Mouse (Mus musculus): ENCODE results near the gene Tbc1d14. TPM values are rescaled to one million over a fixed set of nuclear protein-coding genes. Genes with fewer than 3 reads are reported as not detected.
A peak's percentile ranks its signal among the peaks of the same experiment; 100 is the strongest.

The Tbc1d14 gene
- total RNA-seq, 2 experiments from 2014 or later: 13.4 to 14.6 TPM

- no peak for DNase-seq
Observed at GRCm38 (mm10) chr5:36553886-36554285, 39.2 kb downstream of the Tbc1d14 start.

GRCm38 (mm10) chr5:36553056-36553606, 39.9 kb downstream of the Tbc1d14 start:
- DNase-seq: no peak

GRCm38 (mm10) chr5:36552391-36552790, 40.7 kb downstream of the Tbc1d14 start:
- DNase-seq: no peak

- DNase-seq: peak in 1 of 2 experiments; percentile 34
Observed at GRCm38 (mm10) chr5:36549243-36549642, 43.8 kb downstream of the Tbc1d14 start.

- DNase-seq: no peak
Observed at GRCm38 (mm10) chr5:36544765-36545164, 48.3 kb downstream of the Tbc1d14 start.

GRCm38 (mm10) chr5:36540928-36541327, 52.1 kb downstream of the Tbc1d14 start:
- DNase-seq: no peak

- peak; percentile 63 to 79 for DNase-seq
Observed at GRCm38 (mm10) chr5:36538576-36539187, 54.4 kb downstream of the Tbc1d14 start.

GRCm38 (mm10) chr5:36536424-36536823, 56.7 kb downstream of the Tbc1d14 start:
- DNase-seq: no peak

- no peak for DNase-seq
Observed at GRCm38 (mm10) chr5:36535438-36536176, 57.5 kb downstream of the Tbc1d14 start.

GRCm38 (mm10) chr5:36534455-36535030, 58.5 kb downstream of the Tbc1d14 start:
- DNase-seq: no peak

GRCm38 (mm10) chr5:36530129-36530751, 62.8 kb downstream of the Tbc1d14 start:
- peak; percentile 97 to 98 for DNase-seq

- DNase-seq: no peak
Observed at GRCm38 (mm10) chr5:36529698-36530097, 63.4 kb downstream of the Tbc1d14 start.

- DNase-seq: no peak
Observed at GRCm38 (mm10) chr5:36526921-36527320, 66.2 kb downstream of the Tbc1d14 start.

GRCm38 (mm10) chr5:36526274-36526673, 66.8 kb downstream of the Tbc1d14 start:
- DNase-seq: no peak

GRCm38 (mm10) chr5:36525216-36525615, 67.9 kb downstream of the Tbc1d14 start:
- no peak for DNase-seq

- DNase-seq: no peak
Observed at GRCm38 (mm10) chr5:36523219-36523703, 69.8 kb downstream of the Tbc1d14 start.

GRCm38 (mm10) chr5:36522782-36523181, 70.3 kb downstream of the Tbc1d14 start:
- peak; percentile 14 to 20 for DNase-seq

GRCm38 (mm10) chr5:36519751-36520150, 73.3 kb downstream of the Tbc1d14 start:
- DNase-seq: no peak

GRCm38 (mm10) chr5:36517596-36517995, 75.5 kb downstream of the Tbc1d14 start:
- DNase-seq: no peak

- DNase-seq: no peak
Observed at GRCm38 (mm10) chr5:36515558-36515957, 77.5 kb downstream of the Tbc1d14 start.

- DNase-seq: peak; percentile 21 to 53
Observed at GRCm38 (mm10) chr5:36515126-36515525, 78.0 kb downstream of the Tbc1d14 start.

GRCm38 (mm10) chr5:36510956-36511355, 82.1 kb downstream of the Tbc1d14 start:
- no peak for DNase-seq

Measured in heart, adult 18-20 months (tissue).